8 mouse cellular contexts compared by ENCODE assay signal in genomic region chr7:75639541-75639940, GRCm38 (mm10).
DNase-seq lines count a peak whose midpoint lies in the region; ATAC-seq and TF ChIP-seq lines count a peak whose summit lies in the region.

No protein-coding gene starts in this region.

- no peak for ATAC-seq in neural tube, embryonic 15.5 days (ENCODE audit: low FRiP score)
- peak; percentile 77 for ATAC-seq in frontal cortex, adult (ENCODE audit: low TSS enrichment)
- ATAC-seq in limb, embryonic 11.5 days (ENCODE audit: insufficient number of reproducible peaks, low FRiP score, low TSS enrichment, low read depth): 0 out of 2 replicates have a peak, but pooled peaks have one; percentile 33
- ATAC-seq in neural tube, embryonic 11.5 days (ENCODE audit: insufficient read depth, low FRiP score, low TSS enrichment): no peak
- ATAC-seq in stomach, postnatal 0 days (ENCODE audit: low FRiP score, low TSS enrichment): no peak

- TF ChIP-seq EP300 in stomach, postnatal 0 days (optimal IDR thresholded peaks at IDR 0.05): no peak

- peaks cover 22% of the 10 kb centered on the region for H3K4me1 ChIP-seq in neural tube, embryonic 15.5 days
- H3K4me1 ChIP-seq in limb, embryonic 11.5 days (ENCODE audit: control insufficient read depth, insufficient read depth, low read length): peaks cover 18% of the 10 kb centered on the region
- peaks cover 15% of the 10 kb centered on the region; the same call in 1 of the 2 replicates for H3K4me1 ChIP-seq in neural tube, embryonic 11.5 days (ENCODE audit: control insufficient read depth, insufficient read depth, low read length)
- 0 out of 2 replicates have a peak, but pooled peaks cover 7% of the 10 kb centered on the region for H3K4me1 ChIP-seq in stomach, postnatal 0 days (replicated peaks; ENCODE audit: control insufficient read depth, insufficient read depth)

- no peak overlapping the region for H3K27ac ChIP-seq in neural tube, embryonic 15.5 days (replicated peaks)
- H3K27ac ChIP-seq in limb, embryonic 11.5 days (replicated peaks; ENCODE audit: low read depth, low read length): no peak overlapping the region
- no peak overlapping the region for H3K27ac ChIP-seq in neural tube, embryonic 11.5 days (ENCODE audit: low read depth, low read length)
- H3K27ac ChIP-seq in stomach, postnatal 0 days (replicated peaks): no peak overlapping the region

- DNase-seq in neural tube, embryonic 10.5 days (ENCODE audit: extremely low spot score, low spot score): peak; percentile 60
- peak; percentile 43 to 45 for DNase-seq in cerebellum, adult 18-20 months
- peak; percentile 77 for DNase-seq in kidney, adult 18-20 months
- DNase-seq in limb, embryonic 11.5 days (ENCODE audit: low spot score): peak; percentile 81
- DNase-seq in neural tube, embryonic 11.5 days (ENCODE audit: low spot score): peak; percentile 67
- peak; percentile 71 for DNase-seq in stomach, postnatal 0 days (ENCODE audit: low spot score)

- WGBS in neural tube, embryonic 15.5 days: 20% methylated on average over 3 of the region's 3 CpGs
- 25% methylated on average over 3 of the region's 3 CpGs for WGBS in limb, embryonic 11.5 days
- 21% methylated on average over 3 of the region's 3 CpGs for WGBS in neural tube, embryonic 11.5 days
- 26% methylated on average over 3 of the region's 3 CpGs for WGBS in stomach, postnatal 0 days

- H3K4me2 ChIP-seq in neural tube, embryonic 15.5 days: no peak overlapping the region
- no peak overlapping the region for H3K4me2 ChIP-seq in limb, embryonic 11.5 days (ENCODE audit: low read depth, severe bottlenecking)
- H3K4me2 ChIP-seq in neural tube, embryonic 11.5 days (ENCODE audit: low read depth): no peak overlapping the region
- no peak overlapping the region for H3K4me2 ChIP-seq in stomach, postnatal 0 days (replicated peaks; ENCODE audit: low read depth)

- H3K4me3 ChIP-seq in neural tube, embryonic 15.5 days (replicated peaks): no peak overlapping the region
- H3K4me3 ChIP-seq in limb, embryonic 11.5 days (ENCODE audit: low read depth, low read length): no peak overlapping the region
- no peak overlapping the region for H3K4me3 ChIP-seq in neural tube, embryonic 11.5 days (ENCODE audit: low read depth, low read length)
- H3K4me3 ChIP-seq in stomach, postnatal 0 days (ENCODE audit: low read depth, low read length): no peak overlapping the region

- H3K9me3 ChIP-seq in neural tube, embryonic 15.5 days (replicated peaks): no peaks in the 10 kb centered on the region
- H3K9me3 ChIP-seq in limb, embryonic 11.5 days (ENCODE audit: control insufficient read depth, low read length): no peaks in the 10 kb centered on the region
- H3K9me3 ChIP-seq in neural tube, embryonic 11.5 days (ENCODE audit: control insufficient read depth, low read length): no peaks in the 10 kb centered on the region
- H3K9me3 ChIP-seq in stomach, postnatal 0 days (ENCODE audit: control insufficient read depth, low read length): no peaks in the 10 kb centered on the region

- no peaks in the 10 kb centered on the region for H3K36me3 ChIP-seq in neural tube, embryonic 15.5 days
- no peaks in the 10 kb centered on the region for H3K36me3 ChIP-seq in limb, embryonic 11.5 days (ENCODE audit: control insufficient read depth, insufficient read depth, low read length)
- H3K36me3 ChIP-seq in neural tube, embryonic 11.5 days (ENCODE audit: control insufficient read depth, insufficient read depth, low read length): no peaks in the 10 kb centered on the region
- no peaks in the 10 kb centered on the region for H3K36me3 ChIP-seq in stomach, postnatal 0 days (ENCODE audit: control insufficient read depth, insufficient read depth, low read length)

- H3K27me3 ChIP-seq in neural tube, embryonic 15.5 days (replicated peaks): no peaks in the 10 kb centered on the region
- no peaks in the 10 kb centered on the region for H3K27me3 ChIP-seq in limb, embryonic 11.5 days (ENCODE audit: control insufficient read depth, insufficient read depth, low read length)
- no peaks in the 10 kb centered on the region for H3K27me3 ChIP-seq in neural tube, embryonic 11.5 days (ENCODE audit: control insufficient read depth, insufficient read depth, low read length)
- H3K27me3 ChIP-seq in stomach, postnatal 0 days (ENCODE audit: control insufficient read depth, insufficient read depth, low read length): no peaks in the 10 kb centered on the region

- peak; percentile 87 for TF ChIP-seq CTCF in stomach, postnatal 0 days (IDR thresholded peaks at IDR 0.05; ENCODE audit: low read depth)

- H3K9ac ChIP-seq in neural tube, embryonic 15.5 days (replicated peaks): no peak overlapping the region
- H3K9ac ChIP-seq in limb, embryonic 11.5 days (ENCODE audit: low read length): no peak overlapping the region
- no peak overlapping the region for H3K9ac ChIP-seq in neural tube, embryonic 11.5 days (ENCODE audit: low read length)
- H3K9ac ChIP-seq in stomach, postnatal 0 days (ENCODE audit: low read length): no peak overlapping the region

Comparison
In these comparisons a context has a peak if more than half of its experiments do, and no peak if none do; other contexts are left out.
1. ATAC-seq: peak in frontal cortex, adult (single experiment) and limb, embryonic 11.5 days (single experiment); none in neural tube, embryonic 15.5 days (single experiment), neural tube, embryonic 11.5 days (single experiment) and stomach, postnatal 0 days (single experiment).
2. Peak in every context shown above with its lines, with median percentiles within 50 percentile points of each other: DNase-seq.